Mouse (Mus musculus) embryo, embryonic 9.5 days (tissue): ENCODE results near the gene Galnt13.
A peak's percentile ranks its signal among the peaks of the same experiment; 100 is the strongest.
"Not testable (repeated sequence)": the region's sequence is repeated elsewhere in the genome, so short reads cannot be mapped to it uniquely, and the experiment has no call there.

Source experiments
- DNase-seq: peaks from one replicate; pipeline ENCODE4 v3.0.0-alpha.2; 2017; ENCODE audit errors: extremely low spot score

The Galnt13 gene

GRCm38 (mm10) chr2:54435937-54436735, at the start of gene Galnt13:
TSS of gene Galnt13 (plus strand) at chr2:54436317.
- DNase-seq, result peak; percentile 79

- DNase-seq, result no peak
Measured at GRCm38 (mm10) chr2:54431060-54431459, 5.1 kb upstream of the Galnt13 start.

- DNase-seq, result no peak
Measured at GRCm38 (mm10) chr2:54435380-54435779, 737 bp upstream of the Galnt13 start.

GRCm38 (mm10) chr2:54436736-54437500, 801 bp downstream of the Galnt13 start:
- peak; percentile 42 for DNase-seq

- DNase-seq, result peak; percentile 17
Measured at GRCm38 (mm10) chr2:54437501-54437830, 1.3 kb downstream of the Galnt13 start.

- no peak for DNase-seq
Measured at GRCm38 (mm10) chr2:54442734-54443500, 6.8 kb downstream of the Galnt13 start.

- no peak for DNase-seq
Measured at GRCm38 (mm10) chr2:54483426-54483825, 47.3 kb downstream of the Galnt13 start.

GRCm38 (mm10) chr2:54522989-54523388, 86.9 kb downstream of the Galnt13 start:
- no peak for DNase-seq

GRCm38 (mm10) chr2:54527073-54527472, 91.0 kb downstream of the Galnt13 start:
- no peak for DNase-seq

GRCm38 (mm10) chr2:54558357-54559153, 122.4 kb downstream of the Galnt13 start:
- DNase-seq, result no peak

- no peak for DNase-seq
Measured at GRCm38 (mm10) chr2:54565068-54565467, 129.0 kb downstream of the Galnt13 start.

- DNase-seq, result no peak
Measured at GRCm38 (mm10) chr2:54567186-54567585, 131.1 kb downstream of the Galnt13 start.

- no peak for DNase-seq
Measured at GRCm38 (mm10) chr2:54567632-54568031, 131.5 kb downstream of the Galnt13 start.

GRCm38 (mm10) chr2:54713817-54714216, 277.7 kb downstream of the Galnt13 start:
- DNase-seq, result not testable (repeated sequence)

- DNase-seq, result no peak
Measured at GRCm38 (mm10) chr2:54751232-54751631, 315.1 kb downstream of the Galnt13 start.

GRCm38 (mm10) chr2:54759781-54760180, 323.7 kb downstream of the Galnt13 start:
- DNase-seq, result no peak

- DNase-seq, result no peak
Measured at GRCm38 (mm10) chr2:54778790-54779273, 342.7 kb downstream of the Galnt13 start.

GRCm38 (mm10) chr2:54813670-54814256, 377.6 kb downstream of the Galnt13 start:
- DNase-seq, result no peak

- no peak for DNase-seq
Measured at GRCm38 (mm10) chr2:54841245-54841644, 405.1 kb downstream of the Galnt13 start.

- no peak for DNase-seq
Measured at GRCm38 (mm10) chr2:54906282-54907060, 470.4 kb downstream of the Galnt13 start.
